Mouse (Mus musculus): ENCODE measurements at regions not wholly inside any gene's neighbourhood (a gene's known extent, or its start where the extent isn't known, plus 50 kb on each side); places are given as distances from the start of the nearest gene placed in this dataset.
A peak's percentile ranks its signal among the peaks of the same experiment; 100 is the strongest.

DNA sequence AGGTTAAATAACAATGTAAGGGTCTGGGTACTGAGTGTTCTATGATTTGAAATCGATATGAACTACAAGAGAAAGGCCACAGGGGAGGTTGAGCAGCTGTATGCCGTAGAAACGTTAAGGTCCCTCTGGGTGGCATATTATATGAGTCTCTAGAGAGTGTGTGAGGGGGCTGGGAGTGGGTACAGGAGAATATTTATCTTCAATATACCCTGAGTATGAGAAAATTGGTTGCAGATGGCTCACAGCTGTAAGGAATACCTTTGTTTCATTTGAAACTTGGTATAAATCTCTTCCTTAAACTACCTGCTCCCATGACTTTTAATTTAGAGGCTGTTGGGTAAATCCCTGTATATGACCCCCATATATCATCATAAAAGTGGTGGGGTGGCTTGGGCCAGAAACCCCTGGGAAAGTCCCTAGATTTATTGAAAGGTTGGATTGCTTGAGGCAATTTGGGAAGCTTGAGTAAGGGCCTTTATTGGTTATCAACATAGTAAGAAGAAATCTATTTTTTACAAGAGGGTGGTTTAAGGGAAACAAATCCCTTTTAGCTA lies 128.7 kb upstream of the Prkg2 start:
- no peak for DNase-seq (ENCODE audit: low spot score)

DNA sequence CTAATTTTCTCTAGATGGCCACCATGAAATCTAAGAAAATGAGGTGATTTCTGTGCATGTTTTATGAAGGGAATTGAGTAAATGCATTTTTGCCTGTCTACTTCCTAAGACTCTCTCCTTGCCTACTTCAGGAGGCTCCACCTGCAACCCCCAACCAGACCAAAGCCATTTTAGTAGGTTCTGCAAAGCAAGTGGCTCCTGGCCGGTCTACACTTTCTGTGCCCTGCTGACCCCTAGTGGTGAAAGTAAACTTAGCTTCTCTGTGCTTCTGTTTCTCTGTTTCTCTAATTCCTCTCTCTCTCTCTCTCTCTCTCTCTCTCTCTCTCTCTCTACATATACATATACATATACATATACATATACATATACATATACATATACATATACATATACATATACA lies 120.8 kb upstream of the Prkg2 start:
- DNase-seq (ENCODE audit: low spot score): peak; percentile 50

DNA sequence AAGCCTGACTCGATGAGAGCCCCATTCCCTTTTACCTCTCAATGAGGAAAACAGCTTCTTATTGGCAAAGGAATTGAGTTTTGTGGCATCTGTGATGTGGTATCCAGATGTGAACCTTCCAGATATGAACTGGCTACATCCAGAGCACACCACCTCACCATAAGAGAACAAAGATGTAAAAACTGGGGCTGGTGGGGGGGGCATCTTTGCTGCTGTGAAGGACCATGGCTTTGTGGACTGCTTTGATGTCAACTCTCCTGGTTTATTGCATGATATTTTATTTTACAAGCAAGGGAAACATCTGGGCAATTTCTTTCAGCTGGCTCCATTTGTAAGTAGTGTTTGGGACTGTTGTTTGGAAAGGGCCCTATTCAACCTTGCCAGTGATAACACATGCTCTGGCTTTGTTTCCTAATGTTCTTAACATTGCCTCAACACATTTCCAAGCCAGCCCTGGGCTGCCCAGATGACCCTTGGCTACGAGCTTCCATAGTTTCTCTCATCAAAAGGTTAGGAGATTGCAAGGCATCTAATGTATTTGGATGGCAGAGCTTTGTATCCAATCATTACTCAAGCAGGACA lies 116.2 kb upstream of the Prkg2 start:
- no peak for DNase-seq (ENCODE audit: low spot score)

DNA sequence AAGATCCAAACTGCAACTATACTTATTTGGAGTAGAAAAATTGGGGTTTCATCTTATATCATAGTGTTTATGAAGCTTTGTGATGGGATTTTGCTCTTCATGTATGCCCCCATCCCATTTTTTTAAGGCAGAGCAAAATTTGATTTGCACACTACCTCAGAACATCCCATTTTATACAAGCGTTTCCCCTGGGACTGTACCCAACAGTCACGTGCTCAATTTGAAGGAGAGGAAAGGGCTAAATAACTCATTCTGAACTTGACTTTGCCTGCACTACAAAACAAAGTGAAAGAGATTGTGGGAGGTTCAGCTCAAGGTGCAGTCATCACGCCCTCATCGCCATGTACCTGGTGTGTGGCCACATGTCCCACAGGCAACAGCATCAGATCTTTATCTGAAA lies 115.1 kb upstream of the Prkg2 start:
- no peak for DNase-seq (ENCODE audit: low spot score)

DNA sequence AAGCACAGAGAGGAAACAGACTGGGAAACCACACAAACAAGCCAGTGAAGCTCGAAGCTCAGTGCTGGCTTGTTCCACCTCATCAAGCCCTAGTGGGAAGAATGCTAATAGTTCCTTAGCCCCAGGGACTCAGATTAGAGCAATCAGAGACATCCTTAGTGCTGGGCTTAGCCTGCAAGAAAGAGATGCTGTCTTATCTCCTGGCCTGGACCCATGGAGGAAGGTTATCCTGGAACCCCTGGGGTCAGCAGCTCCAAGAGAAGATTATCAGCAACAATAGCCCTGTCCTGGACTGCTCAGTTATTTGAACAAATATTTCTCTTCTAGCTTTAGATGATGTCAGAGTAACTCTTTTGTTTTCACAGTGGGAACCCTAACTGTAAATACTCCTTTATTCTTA lies 112.8 kb upstream of the Prkg2 start:
- DNase-seq (ENCODE audit: low spot score): no peak

DNA sequence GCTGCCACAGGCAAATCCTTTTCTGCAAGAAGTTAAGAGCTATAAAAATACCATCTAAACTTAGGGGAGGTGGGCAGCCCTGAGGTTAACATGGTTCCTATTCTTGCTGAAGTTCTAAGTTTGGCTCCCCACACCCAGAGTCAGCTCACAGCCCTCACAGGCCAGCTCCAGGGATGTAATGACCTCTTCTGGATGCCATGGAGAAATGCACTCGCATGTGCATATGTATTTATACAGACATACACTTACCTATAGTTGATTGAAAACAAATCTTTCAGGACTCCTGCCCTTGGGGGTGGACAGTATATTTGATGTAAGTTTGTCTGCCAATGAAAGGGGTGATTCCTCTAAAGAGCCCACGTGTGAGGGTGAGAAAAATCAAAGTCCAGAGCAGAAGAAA lies 95.5 kb upstream of the Prkg2 start:
- no peak for DNase-seq (ENCODE audit: low spot score)

DNA sequence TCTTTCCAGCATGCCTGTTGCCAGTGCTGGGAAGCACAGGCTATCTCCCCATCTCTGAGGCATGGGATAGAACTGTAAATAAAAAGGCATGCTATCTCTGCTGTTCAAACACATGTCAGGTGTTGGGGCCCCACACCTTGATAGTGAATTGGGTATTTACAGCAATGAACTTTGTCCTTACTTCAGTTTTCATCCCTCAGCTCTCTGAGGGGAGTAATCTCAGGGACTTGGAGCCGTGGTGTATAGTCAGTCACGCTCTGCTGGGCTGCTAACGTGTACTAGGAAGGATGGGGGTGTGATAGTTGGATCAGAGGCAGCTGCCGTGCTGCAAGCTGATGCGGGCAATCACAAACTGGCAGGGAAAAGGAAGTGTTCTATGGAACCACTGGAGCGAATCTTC lies 91.5 kb upstream of the Prkg2 start:
- no peak for DNase-seq (ENCODE audit: low spot score)

DNA sequence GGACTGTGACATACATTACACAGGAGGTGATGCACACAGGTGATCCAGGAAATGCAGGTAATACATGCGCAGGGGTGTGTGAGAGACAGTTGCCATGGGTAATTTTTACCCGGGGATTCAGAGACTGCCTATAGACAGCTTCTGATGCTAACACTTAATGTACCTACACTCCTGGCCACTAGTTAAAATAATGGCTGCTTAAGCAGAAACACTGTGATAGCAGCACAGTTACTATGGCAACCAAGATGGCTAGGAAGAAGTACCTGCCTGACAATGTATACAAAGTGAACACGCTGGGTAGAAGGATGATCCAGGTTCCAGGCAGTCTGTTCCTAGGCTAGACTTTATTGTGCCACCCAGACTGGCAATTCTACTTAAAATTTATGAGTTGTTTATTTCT lies 88.3 kb upstream of the Prkg2 start:
- DNase-seq (ENCODE audit: low spot score): no peak

DNA sequence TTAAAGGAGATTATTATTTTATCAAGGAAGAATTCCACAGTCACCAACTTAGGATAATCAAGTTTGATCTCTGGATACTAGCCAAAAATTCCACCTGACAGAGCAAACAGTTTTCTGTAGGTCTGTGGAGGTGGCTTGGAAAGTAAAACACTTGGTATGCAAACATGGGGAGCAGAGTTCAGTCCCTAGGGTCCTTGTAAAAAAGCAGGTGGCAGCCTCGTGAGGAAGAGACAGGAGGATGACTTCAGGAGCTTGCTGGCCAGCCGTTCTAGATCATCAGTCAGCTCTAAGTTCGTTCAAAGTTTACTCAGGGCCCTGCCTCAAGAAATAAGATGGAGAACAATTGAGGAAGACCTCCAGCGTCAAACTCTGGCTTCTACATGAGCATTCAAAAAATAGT lies 74.6 kb upstream of the Prkg2 start:
- DNase-seq (ENCODE audit: low spot score): no peak

DNA sequence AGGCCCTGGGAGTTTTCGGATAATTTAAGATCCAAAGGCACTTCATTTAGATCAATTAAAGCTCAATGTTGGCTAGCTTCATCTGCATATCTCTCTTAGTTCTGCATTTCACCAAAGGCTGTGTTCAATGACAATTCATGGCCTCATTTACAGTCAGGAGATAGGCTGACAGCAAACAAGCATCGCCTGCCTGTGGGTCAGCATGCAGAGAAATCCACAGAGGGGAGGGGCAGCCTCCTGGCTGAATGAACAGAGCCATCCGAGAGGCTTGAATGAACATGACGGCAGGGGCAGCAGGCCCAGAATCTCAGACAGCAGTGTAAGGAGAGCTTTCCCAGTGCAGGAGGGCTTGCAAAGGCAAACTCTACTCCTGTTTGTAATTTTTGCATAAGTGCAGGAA lies 74.1 kb upstream of the Prkg2 start:
- no peak for DNase-seq (ENCODE audit: low spot score)

DNA sequence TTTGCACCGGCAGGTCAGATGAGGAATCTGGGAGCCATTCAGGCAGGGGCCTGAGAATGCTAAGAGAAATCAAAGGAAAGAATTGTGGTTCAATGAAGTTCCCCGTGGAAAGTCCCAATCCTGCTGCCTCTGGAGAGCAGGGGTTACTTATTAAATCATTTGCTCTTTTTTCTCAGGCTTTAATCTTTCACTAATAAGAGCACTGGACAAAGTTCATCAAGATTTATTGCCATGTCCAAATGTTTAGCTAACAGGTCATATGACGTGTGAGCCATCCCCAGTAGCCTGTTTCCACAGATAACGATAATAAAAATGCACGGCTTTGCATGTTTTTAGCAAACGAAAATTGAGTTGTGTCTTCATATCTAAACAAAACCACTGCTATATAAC lies 62.6 kb upstream of the Prkg2 start:
- no peak for DNase-seq (ENCODE audit: low spot score)

DNA sequence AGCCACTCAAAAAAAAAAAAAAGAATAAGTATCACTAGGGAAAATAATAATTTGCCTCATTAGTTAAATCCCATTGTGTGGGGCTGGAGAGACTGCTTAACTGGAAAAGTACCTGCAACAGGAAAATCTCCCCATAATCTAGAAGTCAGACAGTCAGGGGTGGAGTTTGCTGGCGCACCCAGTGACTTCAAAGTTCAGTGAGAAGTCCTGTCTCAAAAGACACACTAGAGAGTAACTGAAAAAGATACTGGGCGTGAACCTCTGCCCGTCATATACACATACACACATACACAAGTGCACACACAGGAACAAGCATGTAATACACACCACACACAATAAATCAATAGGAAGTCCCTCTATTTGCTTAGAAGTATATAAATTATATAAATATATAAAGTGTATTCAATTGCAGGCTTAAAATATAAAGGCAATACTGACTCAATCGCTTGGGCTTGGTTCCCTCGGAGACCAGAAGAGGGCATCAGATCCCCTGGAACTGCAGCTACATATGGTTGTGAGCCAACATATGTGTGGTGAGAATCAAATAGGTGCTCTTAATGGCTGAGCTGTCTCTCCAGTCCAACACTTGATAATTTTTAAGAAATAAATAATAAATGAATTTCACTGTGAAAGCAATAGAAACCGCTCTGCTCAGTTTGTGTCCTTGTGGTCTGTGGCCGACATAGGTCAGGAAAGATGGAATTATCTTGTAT lies 62.0 kb upstream of the Prkg2 start:
- no peak for DNase-seq (ENCODE audit: low spot score)
